Mouse (Mus musculus): ENCODE measurements around the gene Zyg11b. TPM values are rescaled to one million over a fixed set of nuclear protein-coding genes. Genes with fewer than 3 reads are reported as not detected.

Zyg11b gene
- total RNA-seq (2021) = 100 to 1,000 TPM; 119 to 124 TPM
- long read RNA-seq, experiment 1, full-length matches to known transcripts = 4 of 18 reads
- long read RNA-seq, experiment 1, partial matches to known transcripts = 0 of 18 reads
- long read RNA-seq, experiment 1, other reads (novel, unspliced or antisense) = 14 of 18 reads
- long read RNA-seq, experiment 2, full-length matches to known transcripts = 2 of 14 reads
- long read RNA-seq, experiment 2, partial matches to known transcripts = 0 of 14 reads
- long read RNA-seq, experiment 2, other reads (novel, unspliced or antisense) = 12 of 14 reads

- DNase-seq (ENCODE audit: low spot score in 2 of 2) = peak; percentile 82 to 85
Measured at GRCm38 (mm10) chr4:108300670-108301373, at the start of gene Zyg11b. Zyg11b (minus strand) TSS chr4:108301096.

DNA sequence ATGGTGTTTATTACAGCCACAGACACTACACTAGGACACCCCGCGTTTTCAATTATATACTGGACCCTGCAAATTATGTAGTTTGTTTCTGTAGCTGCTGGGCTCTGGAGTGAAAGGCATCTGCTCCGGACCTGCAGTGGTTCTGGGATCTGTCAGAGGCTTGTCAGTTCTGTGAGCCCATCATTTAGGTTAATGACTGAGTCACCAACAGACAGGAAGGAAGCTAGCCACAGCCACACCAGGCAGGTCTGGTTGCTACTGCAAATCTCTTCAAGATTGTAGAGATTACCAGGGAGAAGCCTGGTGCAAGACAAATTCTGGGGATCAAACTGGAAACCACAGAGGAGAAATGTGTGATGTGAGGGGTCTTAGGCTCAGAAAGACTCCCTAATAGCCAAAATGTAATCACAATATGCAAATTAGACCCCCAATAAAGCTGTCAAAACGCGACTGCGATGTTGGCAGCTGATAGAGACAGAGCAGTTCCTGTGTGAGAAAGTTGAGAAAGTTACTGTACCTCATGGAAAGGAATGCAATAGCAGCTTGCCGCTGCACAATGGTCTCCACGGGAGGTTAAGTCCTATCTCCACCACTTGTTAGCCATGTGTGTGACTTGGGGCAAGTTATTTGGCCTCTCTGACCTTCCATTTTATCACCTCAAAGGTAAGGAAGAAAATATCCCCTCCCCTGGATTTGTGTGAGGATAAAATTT, 49.1 kb upstream of the Zyg11b start:
- DNase-seq (ENCODE audit: low spot score in 2 of 2) = no peak

GRCm38 (mm10) chr4:108349064-108349463, 48.2 kb upstream of the Zyg11b start:
- DNase-seq (ENCODE audit: low spot score in 2 of 2) = no peak

- DNase-seq (ENCODE audit: low spot score in 2 of 2) = no peak
Measured at GRCm38 (mm10) chr4:108348256-108348875, 47.5 kb upstream of the Zyg11b start.

- DNase-seq (ENCODE audit: low spot score in 2 of 2) = no peak
Measured at GRCm38 (mm10) chr4:108347111-108347510, 46.2 kb upstream of the Zyg11b start.

DNA sequence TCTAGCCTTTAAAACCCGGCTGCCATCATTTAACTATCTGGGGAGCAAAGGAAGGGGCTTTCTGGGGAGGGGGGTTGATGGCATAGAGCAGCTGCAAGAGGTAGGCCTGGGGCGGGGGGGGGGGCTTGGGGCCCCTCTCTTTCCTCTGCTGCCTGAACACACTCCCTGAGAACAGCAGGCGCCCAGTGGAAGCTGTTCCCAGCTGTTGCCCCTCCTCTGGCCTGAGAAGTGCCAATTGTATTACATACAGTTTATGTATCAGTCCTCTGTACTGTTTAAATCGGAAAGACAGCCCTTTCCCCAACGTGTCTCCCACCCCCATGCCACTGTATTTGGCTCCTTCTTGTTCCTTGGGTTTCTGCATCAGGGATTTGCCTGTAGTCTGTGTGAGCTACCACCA, 44.9 kb upstream of the Zyg11b start:
- no peak for DNase-seq (ENCODE audit: low spot score in 2 of 2)

DNA sequence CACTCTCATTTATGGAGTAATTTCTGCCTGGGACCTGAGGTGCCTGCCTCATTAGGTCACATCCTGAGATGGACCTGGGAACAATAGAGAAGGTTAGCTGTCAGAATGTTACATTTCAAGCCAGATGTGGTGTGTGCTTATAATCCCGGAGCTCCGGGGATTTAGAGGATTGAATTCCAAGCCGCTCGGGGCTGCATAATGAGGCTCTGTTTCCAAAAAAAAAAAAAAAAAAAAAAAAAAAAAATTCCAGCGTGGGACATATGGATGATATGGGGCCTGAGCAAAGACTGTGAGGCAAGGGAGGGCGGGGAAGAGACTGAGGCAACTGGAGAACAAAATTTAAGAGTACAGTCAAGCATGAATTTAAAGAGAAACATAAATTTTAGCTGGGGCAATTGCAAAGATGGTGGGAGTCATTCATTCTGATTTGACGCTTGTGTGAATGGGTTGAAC, 43.8 kb upstream of the Zyg11b start:
- no peak for DNase-seq (ENCODE audit: low spot score in 2 of 2)

DNA sequence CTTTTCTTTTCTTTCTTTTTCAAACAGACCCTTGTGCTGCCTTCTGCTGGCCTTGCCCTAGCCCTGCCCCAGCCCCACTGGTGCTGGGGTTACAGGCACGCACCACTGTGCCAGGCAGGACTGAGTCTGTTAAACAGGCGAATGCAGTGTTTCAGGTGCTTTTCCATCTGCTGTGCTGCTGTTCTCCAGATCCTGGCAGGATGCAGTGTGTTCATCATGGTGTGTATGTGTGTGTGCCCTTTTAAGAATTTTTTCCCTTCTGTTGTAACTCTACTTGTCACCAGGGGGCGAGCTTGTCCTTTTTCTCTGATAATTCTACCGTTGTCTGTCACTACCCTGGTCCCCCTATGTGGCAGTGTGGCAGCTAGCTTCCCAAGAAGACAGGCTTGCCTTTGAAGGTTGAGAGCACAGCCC, 38.4 kb upstream of the Zyg11b start:
- peak; percentile 71 to 80 for DNase-seq (ENCODE audit: low spot score in 2 of 2)

- no peak for DNase-seq (ENCODE audit: low spot score in 2 of 2)
Measured at GRCm38 (mm10) chr4:108338811-108339210, 37.9 kb upstream of the Zyg11b start.

DNA sequence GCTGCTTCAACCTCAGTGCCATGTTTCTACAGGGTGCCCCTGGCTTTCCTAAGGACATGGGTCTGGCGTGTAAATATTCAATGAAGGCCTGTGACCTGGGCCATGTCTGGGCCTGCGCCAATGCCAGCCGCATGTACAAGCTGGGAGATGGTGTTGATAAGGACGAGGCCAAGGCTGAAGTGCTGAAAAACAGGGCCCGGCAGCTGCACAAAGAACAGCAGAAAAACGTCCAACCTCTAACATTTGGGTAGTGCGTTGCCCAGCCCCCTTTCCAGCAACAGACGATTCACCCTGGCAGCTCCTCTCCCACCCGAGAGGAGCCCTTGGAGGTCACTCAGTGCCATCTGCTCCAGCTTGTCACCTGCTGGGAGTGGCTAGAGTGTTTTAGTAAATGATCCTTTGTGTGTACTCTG, 37.4 kb upstream of the Zyg11b start:
- DNase-seq (ENCODE audit: low spot score in 2 of 2) = no peak

DNA sequence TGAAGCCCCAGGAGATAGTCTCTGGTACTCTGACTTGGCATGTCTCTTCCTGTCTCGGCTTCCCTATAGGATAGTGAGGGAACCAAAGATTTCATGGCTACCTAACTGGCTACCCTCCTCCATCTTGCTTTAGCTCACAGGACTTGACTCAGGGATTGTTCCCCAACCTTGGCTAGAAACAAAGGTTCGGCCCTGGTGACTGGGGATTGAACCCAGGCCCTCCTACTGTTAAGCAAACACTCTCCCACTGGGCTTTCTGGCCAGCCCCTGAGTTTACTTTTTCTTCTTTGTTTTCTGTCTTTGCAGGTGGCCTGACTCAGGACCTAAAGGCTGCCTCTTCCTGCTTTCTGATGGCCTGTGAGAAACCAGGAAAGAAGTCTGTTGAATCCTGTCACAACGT, 36.9 kb upstream of the Zyg11b start:
- no peak for DNase-seq (ENCODE audit: low spot score in 2 of 2)

DNA sequence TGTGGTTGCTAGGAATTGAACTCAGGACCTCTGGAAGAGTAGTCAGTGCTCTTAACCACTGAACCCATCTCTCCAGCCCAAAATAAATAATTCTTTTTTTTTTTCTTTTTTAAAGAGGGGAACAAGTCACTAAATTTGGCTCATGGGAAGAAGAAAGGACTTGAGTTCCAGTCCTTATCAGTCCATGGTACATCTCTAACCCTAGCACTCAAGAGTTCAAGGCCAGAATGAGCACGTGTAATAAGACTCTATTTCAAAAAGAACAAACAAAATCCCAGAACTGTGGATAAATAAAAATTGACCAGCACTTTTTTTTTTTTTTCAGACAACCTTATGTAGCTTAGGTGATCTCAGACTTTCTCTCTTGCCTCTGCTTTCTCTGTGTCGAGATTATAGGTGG, 35.9 kb upstream of the Zyg11b start:
- DNase-seq (ENCODE audit: low spot score in 2 of 2) = no peak

- DNase-seq (ENCODE audit: low spot score in 2 of 2) = no peak
Measured at GRCm38 (mm10) chr4:108335413-108335812, 34.5 kb upstream of the Zyg11b start.

GRCm38 (mm10) chr4:108332041-108332440, 31.1 kb upstream of the Zyg11b start:
- DNase-seq (ENCODE audit: low spot score in 2 of 2) = no peak

DNA sequence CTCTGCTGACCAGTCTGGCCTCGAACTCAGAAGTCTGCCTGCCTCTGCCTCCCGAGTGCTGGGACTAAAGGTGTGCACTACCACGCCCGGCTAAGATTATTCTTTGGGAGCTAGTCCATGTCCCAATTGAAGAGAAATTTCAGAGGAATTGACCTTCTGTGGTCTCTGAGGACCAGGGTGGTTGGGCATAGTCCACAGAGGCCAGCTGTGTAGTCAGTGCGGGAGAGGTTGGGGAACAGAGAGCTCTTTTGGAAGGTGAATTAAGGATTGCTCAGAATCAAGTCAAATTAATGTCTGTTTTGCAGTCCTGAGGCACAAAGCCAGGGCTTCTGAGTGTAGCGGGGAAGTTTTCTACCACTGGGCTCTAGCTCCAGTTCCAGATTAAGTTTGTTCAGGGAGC, 28.9 kb upstream of the Zyg11b start:
- no peak for DNase-seq (ENCODE audit: low spot score in 2 of 2)

GRCm38 (mm10) chr4:108327730-108328484, 27.0 kb upstream of the Zyg11b start, which contains the start of gene Coa7:
Coa7 (plus strand) TSS chr4:108328140.
- DNase-seq (ENCODE audit: low spot score in 2 of 2) = peak; percentile 96 to 97

- DNase-seq (ENCODE audit: low spot score in 2 of 2) = peak; percentile 54 to 78
Measured at GRCm38 (mm10) chr4:108327071-108327579, 26.2 kb upstream of the Zyg11b start.

GRCm38 (mm10) chr4:108323588-108323987, 22.7 kb upstream of the Zyg11b start:
- DNase-seq (ENCODE audit: low spot score in 2 of 2) = no peak

- no peak for DNase-seq (ENCODE audit: low spot score in 2 of 2)
Measured at GRCm38 (mm10) chr4:108320627-108321380, 19.9 kb upstream of the Zyg11b start.

- no peak for DNase-seq (ENCODE audit: low spot score in 2 of 2)
Measured at GRCm38 (mm10) chr4:108319747-108320146, 18.9 kb upstream of the Zyg11b start.
